Mouse (Mus musculus): Measurements from ENCODE around the gene Mettl24. TPM values are rescaled to one million over a fixed set of nuclear protein-coding genes. Genes with fewer than 3 reads are reported as not detected.
"Not testable (repeated sequence)": the region's sequence is repeated elsewhere in the genome, so short reads cannot be mapped to it uniquely, and the experiment has no call there.

Gene Mettl24
- polyA plus RNA-seq, 1 experiment: 0.98 TPM

GRCm38 (mm10) chr10:40806221-40806620 lies 123.1 kb downstream of the Mettl24 start:
- H3K4me1 ChIP-seq (ENCODE audit: control insufficient read depth, insufficient read depth, low read length): no peaks in the 10 kb centered on the region
- no peak for TF ChIP-seq POLR2A (IDR thresholded peaks at IDR 0.05; ENCODE audit: control insufficient read depth, low read depth, low read length)
- no peak for TF ChIP-seq CTCF (IDR thresholded peaks at IDR 0.05; ENCODE audit: control insufficient read depth, insufficient read depth, insufficient replicate concordance, low read depth, low read length)
- no peaks in the 10 kb centered on the region for H3K27me3 ChIP-seq (ENCODE audit: control insufficient read depth, insufficient read depth, low read length)
- no peaks in the 10 kb centered on the region for H3K36me3 ChIP-seq (ENCODE audit: control insufficient read depth, insufficient read depth, low read length)
- no peak overlapping the region for H3K27ac ChIP-seq (ENCODE audit: control insufficient read depth, insufficient read depth, low read depth, low read length)
- no peak overlapping the region for H3K4me3 ChIP-seq (ENCODE audit: control insufficient read depth, low read depth, low read length)

GRCm38 (mm10) chr10:40809411-40809910 lies 126.4 kb downstream of the Mettl24 start:
- H3K27ac ChIP-seq (ENCODE audit: control insufficient read depth, insufficient read depth, low read depth, low read length): not testable (repeated sequence)

GRCm38 (mm10) chr10:40813627-40814026 lies 130.5 kb downstream of the Mettl24 start:
- TF ChIP-seq CTCF (IDR thresholded peaks at IDR 0.05; ENCODE audit: control insufficient read depth, insufficient read depth, insufficient replicate concordance, low read depth, low read length) (peak; percentile 5; the same call in 1 of the 2 replicates), POLR2A (IDR thresholded peaks at IDR 0.05; ENCODE audit: control insufficient read depth, low read depth, low read length) (no peak)
- no peak overlapping the region for H3K4me3 ChIP-seq (ENCODE audit: control insufficient read depth, low read depth, low read length)

More at GRCm38 (mm10) chr10:40809411-40809910, 126.4 kb downstream of the Mettl24 start:
- not testable (repeated sequence) for H3K4me3 ChIP-seq (ENCODE audit: control insufficient read depth, low read depth, low read length); H3K27me3 ChIP-seq (ENCODE audit: control insufficient read depth, insufficient read depth, low read length); H3K36me3 ChIP-seq (ENCODE audit: control insufficient read depth, insufficient read depth, low read length); H3K4me1 ChIP-seq (ENCODE audit: control insufficient read depth, insufficient read depth, low read length)

GRCm38 (mm10) chr10:40816471-40816870 lies 133.4 kb downstream of the Mettl24 start:
- Histone ChIP-seq H3K4me3 (ENCODE audit: control insufficient read depth, low read depth, low read length) (no peak overlapping the region), H3K4me1 (ENCODE audit: control insufficient read depth, insufficient read depth, low read length) (no peaks in the 10 kb centered on the region), H3K36me3 (ENCODE audit: control insufficient read depth, insufficient read depth, low read length) (no peaks in the 10 kb centered on the region), H3K27ac (ENCODE audit: control insufficient read depth, insufficient read depth, low read depth, low read length) (no peak overlapping the region), H3K27me3 (ENCODE audit: control insufficient read depth, insufficient read depth, low read length) (no peaks in the 10 kb centered on the region)
- TF ChIP-seq POLR2A (IDR thresholded peaks at IDR 0.05; ENCODE audit: control insufficient read depth, low read depth, low read length) (no peak), CTCF (IDR thresholded peaks at IDR 0.05; ENCODE audit: control insufficient read depth, insufficient read depth, insufficient replicate concordance, low read depth, low read length) (no peak)

More at GRCm38 (mm10) chr10:40813627-40814026, 130.5 kb downstream of the Mettl24 start:
- Histone ChIP-seq H3K4me1 (ENCODE audit: control insufficient read depth, insufficient read depth, low read length) (no peaks in the 10 kb centered on the region), H3K36me3 (ENCODE audit: control insufficient read depth, insufficient read depth, low read length) (no peaks in the 10 kb centered on the region), H3K27me3 (ENCODE audit: control insufficient read depth, insufficient read depth, low read length) (no peaks in the 10 kb centered on the region), H3K27ac (ENCODE audit: control insufficient read depth, insufficient read depth, low read depth, low read length) (no peak overlapping the region)

GRCm38 (mm10) chr10:40825952-40826351 lies 142.9 kb downstream of the Mettl24 start:
- H3K27me3 ChIP-seq (ENCODE audit: control insufficient read depth, insufficient read depth, low read length): no peaks in the 10 kb centered on the region
- H3K4me3 ChIP-seq (ENCODE audit: control insufficient read depth, low read depth, low read length): no peak overlapping the region
- H3K4me1 ChIP-seq (ENCODE audit: control insufficient read depth, insufficient read depth, low read length): no peaks in the 10 kb centered on the region
- TF ChIP-seq POLR2A (IDR thresholded peaks at IDR 0.05; ENCODE audit: control insufficient read depth, low read depth, low read length) (no peak), CTCF (IDR thresholded peaks at IDR 0.05; ENCODE audit: control insufficient read depth, insufficient read depth, insufficient replicate concordance, low read depth, low read length) (no peak)
- H3K27ac ChIP-seq (ENCODE audit: control insufficient read depth, insufficient read depth, low read depth, low read length): no peak overlapping the region
- H3K36me3 ChIP-seq (ENCODE audit: control insufficient read depth, insufficient read depth, low read length): no peaks in the 10 kb centered on the region

- TF ChIP-seq CTCF (IDR thresholded peaks at IDR 0.05; ENCODE audit: control insufficient read depth, insufficient read depth, insufficient replicate concordance, low read depth, low read length) (no peak), POLR2A (IDR thresholded peaks at IDR 0.05; ENCODE audit: control insufficient read depth, low read depth, low read length) (no peak)
- Histone ChIP-seq H3K4me3 (ENCODE audit: control insufficient read depth, low read depth, low read length) (no peak overlapping the region), H3K4me1 (ENCODE audit: control insufficient read depth, insufficient read depth, low read length) (no peaks in the 10 kb centered on the region), H3K36me3 (ENCODE audit: control insufficient read depth, insufficient read depth, low read length) (no peaks in the 10 kb centered on the region), H3K27ac (ENCODE audit: control insufficient read depth, insufficient read depth, low read depth, low read length) (no peak overlapping the region), H3K27me3 (ENCODE audit: control insufficient read depth, insufficient read depth, low read length) (no peaks in the 10 kb centered on the region)
Measured at GRCm38 (mm10) chr10:40827706-40828105, 144.6 kb downstream of the Mettl24 start.

- Histone ChIP-seq H3K27me3 (ENCODE audit: control insufficient read depth, insufficient read depth, low read length) (no peaks in the 10 kb centered on the region), H3K4me1 (ENCODE audit: control insufficient read depth, insufficient read depth, low read length) (no peaks in the 10 kb centered on the region), H3K36me3 (ENCODE audit: control insufficient read depth, insufficient read depth, low read length) (peaks cover 1% of the 10 kb centered on the region; the same call in 1 of the 2 replicates), H3K27ac (ENCODE audit: control insufficient read depth, insufficient read depth, low read depth, low read length) (no peak overlapping the region), H3K4me3 (ENCODE audit: control insufficient read depth, low read depth, low read length) (no peak overlapping the region)
- no peak for TF ChIP-seq CTCF (IDR thresholded peaks at IDR 0.05; ENCODE audit: control insufficient read depth, insufficient read depth, insufficient replicate concordance, low read depth, low read length)
- TF ChIP-seq POLR2A (IDR thresholded peaks at IDR 0.05; ENCODE audit: control insufficient read depth, low read depth, low read length): no peak
Measured at GRCm38 (mm10) chr10:40830312-40830711, 147.2 kb downstream of the Mettl24 start.

GRCm38 (mm10) chr10:40831267-40831666 lies 148.2 kb downstream of the Mettl24 start:
- Histone ChIP-seq H3K27ac (ENCODE audit: control insufficient read depth, insufficient read depth, low read depth, low read length) (no peak overlapping the region), H3K36me3 (ENCODE audit: control insufficient read depth, insufficient read depth, low read length) (peaks cover 1% of the 10 kb centered on the region; the same call in 1 of the 2 replicates), H3K4me1 (ENCODE audit: control insufficient read depth, insufficient read depth, low read length) (no peaks in the 10 kb centered on the region), H3K27me3 (ENCODE audit: control insufficient read depth, insufficient read depth, low read length) (no peaks in the 10 kb centered on the region), H3K4me3 (ENCODE audit: control insufficient read depth, low read depth, low read length) (no peak overlapping the region)
- TF ChIP-seq CTCF (IDR thresholded peaks at IDR 0.05; ENCODE audit: control insufficient read depth, insufficient read depth, insufficient replicate concordance, low read depth, low read length): no peak
- no peak for TF ChIP-seq POLR2A (IDR thresholded peaks at IDR 0.05; ENCODE audit: control insufficient read depth, low read depth, low read length)
